Mouse (Mus musculus) retina, postnatal 1 day (tissue): ENCODE data around the gene Gm13272.
"Not testable (repeated sequence)": the region's sequence is repeated elsewhere in the genome, so short reads cannot be mapped to it uniquely, and the experiment has no call there.

Experiments
- DNase-seq: peaks from one replicate; pipeline ENCODE4 v3.0.0-alpha.2; 2012

Gm13272 gene

GRCm38 (mm10) chr4:88779550-88779949, at the start of gene Gm13272:
Gm13272 (plus strand) TSS chr4:88779850.
- DNase-seq, result not testable (repeated sequence)

- peak; percentile 77 for DNase-seq
These were observed 41.2 kb upstream of the Gm13272 start for GRCm38 (mm10) chr4:88738480-88738879.

- no peak for DNase-seq
These were observed 40.6 kb upstream of the Gm13272 start for GRCm38 (mm10) chr4:88739036-88739435.

- DNase-seq, result no peak
These were observed 38.2 kb upstream of the Gm13272 start for GRCm38 (mm10) chr4:88741426-88741825.

GRCm38 (mm10) chr4:88742771-88743371, 36.8 kb upstream of the Gm13272 start:
- DNase-seq, result no peak

GRCm38 (mm10) chr4:88744207-88744606, 35.4 kb upstream of the Gm13272 start:
- DNase-seq, result no peak

GRCm38 (mm10) chr4:88749926-88750325, 29.7 kb upstream of the Gm13272 start:
- DNase-seq, result no peak

- not testable (repeated sequence) for DNase-seq
These were observed 24.8 kb upstream of the Gm13272 start, which contains the start of gene Gm13271 for GRCm38 (mm10) chr4:88754818-88755340. Gm13271 (plus strand) TSS chr4:88754868.

GRCm38 (mm10) chr4:88756581-88757513, 22.8 kb upstream of the Gm13272 start:
- DNase-seq, result not testable (repeated sequence)

- peak; percentile 94 for DNase-seq
These were observed 22.0 kb upstream of the Gm13272 start for GRCm38 (mm10) chr4:88757628-88758031.

GRCm38 (mm10) chr4:88758751-88759150, 20.9 kb upstream of the Gm13272 start:
- not testable (repeated sequence) for DNase-seq

- DNase-seq, result not testable (repeated sequence)
These were observed 19.9 kb upstream of the Gm13272 start, which contains the start of gene Gm13283 for GRCm38 (mm10) chr4:88759610-88760268. Gm13283 (plus strand) TSS chr4:88760119.

- peak; percentile 91 for DNase-seq
These were observed 19.2 kb upstream of the Gm13272 start for GRCm38 (mm10) chr4:88760431-88760830.

- DNase-seq, result not testable (repeated sequence)
These were observed 17.9 kb upstream of the Gm13272 start for GRCm38 (mm10) chr4:88761776-88762175.

- DNase-seq, result not testable (repeated sequence)
These were observed 17.3 kb upstream of the Gm13272 start for GRCm38 (mm10) chr4:88762341-88762740.

- DNase-seq, result peak; percentile 89
These were observed 16.1 kb upstream of the Gm13272 start for GRCm38 (mm10) chr4:88763384-88764018.

GRCm38 (mm10) chr4:88773534-88773933, 6.1 kb upstream of the Gm13272 start, which contains the start of gene Gm13290:
Gm13290 (plus strand) TSS chr4:88773834.
- DNase-seq, result not testable (repeated sequence)

- not testable (repeated sequence) for DNase-seq
These were observed 3.0 kb upstream of the Gm13272 start, which contains the start of gene Gm13289 for GRCm38 (mm10) chr4:88776622-88777021. Gm13289 (plus strand) TSS chr4:88776922.

- DNase-seq, result not testable (repeated sequence)
These were observed 670 bp downstream of the Gm13272 start for GRCm38 (mm10) chr4:88780320-88780719.

- not testable (repeated sequence) for DNase-seq
These were observed 2.2 kb downstream of the Gm13272 start, which contains the start of gene Ifnz for GRCm38 (mm10) chr4:88781831-88782230. Ifnz (plus strand) TSS chr4:88782131.

- not testable (repeated sequence) for DNase-seq
These were observed 2.7 kb downstream of the Gm13272 start for GRCm38 (mm10) chr4:88782335-88782734.

GRCm38 (mm10) chr4:88785409-88785808, 5.8 kb downstream of the Gm13272 start, which contains the start of gene Gm13276:
Gm13276 (plus strand) TSS chr4:88785709.
- not testable (repeated sequence) for DNase-seq
